Mouse (Mus musculus): Measurements from ENCODE around the gene Trrap.
"Not testable (repeated sequence)": the region's sequence is repeated elsewhere in the genome, so short reads cannot be mapped to it uniquely, and the experiment has no call there.

Gene Trrap

GRCm38 (mm10) chr5:144767106-144767798 is at the start of gene Trrap:
Gene Trrap, plus strand, starts transcription at chr5:144767732.
- DNase-seq (ENCODE audit: low read depth in 2 of 2, low spot score in 2 of 2), result not testable (repeated sequence)

DNA sequence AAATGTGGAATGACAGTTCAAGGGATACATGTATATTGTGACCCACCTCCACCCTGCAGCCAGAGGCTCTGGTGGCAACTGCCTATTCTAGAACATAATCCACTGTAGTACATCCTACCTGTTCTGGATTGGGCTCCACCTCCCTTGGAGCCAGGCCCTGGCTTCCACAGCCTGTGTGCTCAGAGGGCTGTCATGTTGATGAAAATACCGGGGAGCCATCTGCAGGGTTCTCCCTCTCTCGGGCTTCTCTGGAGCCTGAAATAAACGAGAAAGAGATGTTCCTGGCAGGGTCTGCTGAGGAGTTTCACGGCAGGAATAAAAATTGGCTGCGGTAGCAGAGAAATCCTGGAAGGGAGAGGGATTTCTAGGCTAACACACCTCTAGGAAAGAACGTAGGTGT is 47.8 kb upstream of the Trrap start:
- no peak for DNase-seq (ENCODE audit: low read depth in 2 of 2, low spot score in 2 of 2)

DNA sequence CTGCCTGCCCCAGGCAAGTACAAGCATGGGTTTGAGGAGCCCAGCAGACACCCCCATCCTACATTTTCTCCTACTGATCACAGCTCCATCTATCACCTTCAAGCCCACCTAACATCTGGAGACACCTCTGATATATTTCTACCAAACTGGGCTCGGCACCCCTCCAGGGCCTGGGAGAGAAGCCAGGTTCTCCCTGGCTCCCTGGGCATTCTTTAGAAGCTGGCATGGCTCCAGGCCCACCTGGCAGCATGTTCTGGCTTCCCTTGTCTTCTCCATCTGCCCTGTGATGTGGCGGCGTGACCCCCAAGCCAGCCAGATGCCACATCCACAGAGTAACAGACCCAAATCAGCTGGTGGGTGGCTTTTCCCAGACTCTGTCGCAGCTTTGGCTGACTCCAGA is 47.3 kb upstream of the Trrap start:
- DNase-seq (ENCODE audit: low read depth in 2 of 2, low spot score in 2 of 2), result no peak

DNA sequence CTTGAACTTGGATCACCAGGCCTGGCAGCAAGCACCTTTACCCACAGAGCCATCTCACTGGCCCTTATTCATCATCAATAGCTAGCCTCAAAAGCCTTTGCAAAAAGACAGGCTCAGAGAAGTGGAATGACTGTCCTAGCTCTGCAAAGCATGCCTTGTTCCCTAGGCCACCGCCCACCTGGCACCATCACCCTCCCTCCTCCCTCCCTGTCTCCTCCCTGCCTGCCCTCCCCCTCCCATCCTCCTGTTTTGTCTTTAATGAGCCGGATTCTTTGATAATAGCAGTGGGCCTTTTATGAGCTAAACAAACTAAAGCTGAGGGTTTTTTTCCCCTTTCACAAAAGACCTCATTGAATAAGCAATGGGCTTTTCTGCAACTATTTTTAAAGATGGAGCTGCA is 42.6 kb upstream of the Trrap start:
- no peak for DNase-seq (ENCODE audit: low read depth in 2 of 2, low spot score in 2 of 2)

DNA sequence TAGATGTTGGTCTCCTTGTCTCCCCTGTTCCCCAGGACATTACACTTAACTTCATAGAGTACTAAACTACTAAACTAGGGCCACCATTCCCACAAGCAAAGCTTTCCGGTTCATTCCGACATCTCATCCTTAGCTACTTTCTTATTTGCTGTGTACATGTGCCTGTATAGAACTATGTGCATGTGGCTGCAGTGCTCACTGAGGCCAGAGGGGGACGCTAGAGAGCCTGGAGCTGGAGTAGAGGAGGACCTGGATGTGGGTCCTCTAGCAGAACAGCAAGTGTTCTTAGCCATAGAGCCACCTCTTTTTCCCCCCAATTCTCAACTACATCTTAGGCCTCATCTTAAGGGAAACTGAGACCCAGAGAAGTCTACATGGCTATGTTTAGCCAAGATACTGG is 42.0 kb upstream of the Trrap start:
- DNase-seq (ENCODE audit: low read depth in 2 of 2, low spot score in 2 of 2), result no peak

DNA sequence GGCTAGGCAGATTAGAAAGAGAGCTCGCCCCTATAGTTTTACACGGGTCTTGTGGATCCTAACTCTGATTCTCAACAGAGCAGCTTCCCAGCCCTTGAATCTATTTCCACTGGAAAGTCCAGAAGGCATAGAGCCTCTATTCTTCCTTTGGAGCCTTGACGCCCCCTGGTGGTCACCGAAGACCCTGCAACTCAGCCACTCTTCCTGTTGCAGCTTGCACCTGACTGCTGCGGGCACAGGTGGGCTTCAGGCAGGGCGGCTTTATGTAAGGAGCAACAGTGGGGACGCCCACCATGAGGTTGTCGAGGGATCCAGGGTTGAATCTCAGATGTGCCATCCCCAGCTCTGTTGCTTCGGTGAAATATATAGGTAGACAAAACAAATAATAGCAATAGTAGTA is 40.4 kb upstream of the Trrap start:
- peak; percentile 12 to 34 for DNase-seq (ENCODE audit: low read depth in 2 of 2, low spot score in 2 of 2)

GRCm38 (mm10) chr5:144728237-144728636 is 39.3 kb upstream of the Trrap start:
- DNase-seq (ENCODE audit: low read depth in 2 of 2, low spot score in 2 of 2), result no peak

- no peak for DNase-seq (ENCODE audit: low read depth in 2 of 2, low spot score in 2 of 2)
Observed at GRCm38 (mm10) chr5:144729216-144729615, 38.3 kb upstream of the Trrap start.

GRCm38 (mm10) chr5:144733953-144734352 is 33.6 kb upstream of the Trrap start:
- DNase-seq (ENCODE audit: low read depth in 2 of 2, low spot score in 2 of 2), result peak in 1 of 2 experiments; percentile 8

DNA sequence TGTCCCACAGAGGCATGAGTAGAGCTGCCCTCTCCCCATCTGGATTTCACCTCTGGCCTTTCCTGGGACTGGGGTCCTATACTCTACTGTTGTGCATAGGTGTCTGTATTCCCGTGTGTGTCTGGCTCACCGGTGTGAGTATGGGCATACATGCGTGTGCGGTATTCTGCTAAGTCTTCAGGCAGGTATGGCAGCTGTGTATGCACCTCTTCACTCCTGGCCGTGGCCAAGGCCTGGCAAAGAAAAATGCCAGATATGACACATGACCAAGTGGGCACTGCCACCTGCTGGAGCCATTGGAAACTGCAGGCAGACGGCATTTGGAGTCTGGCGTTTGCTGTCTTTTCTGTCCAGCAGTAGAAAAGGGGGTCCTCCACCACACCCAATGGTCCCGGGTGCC is 32.6 kb upstream of the Trrap start:
- DNase-seq (ENCODE audit: low read depth in 2 of 2, low spot score in 2 of 2), result peak; percentile 35 to 44

DNA sequence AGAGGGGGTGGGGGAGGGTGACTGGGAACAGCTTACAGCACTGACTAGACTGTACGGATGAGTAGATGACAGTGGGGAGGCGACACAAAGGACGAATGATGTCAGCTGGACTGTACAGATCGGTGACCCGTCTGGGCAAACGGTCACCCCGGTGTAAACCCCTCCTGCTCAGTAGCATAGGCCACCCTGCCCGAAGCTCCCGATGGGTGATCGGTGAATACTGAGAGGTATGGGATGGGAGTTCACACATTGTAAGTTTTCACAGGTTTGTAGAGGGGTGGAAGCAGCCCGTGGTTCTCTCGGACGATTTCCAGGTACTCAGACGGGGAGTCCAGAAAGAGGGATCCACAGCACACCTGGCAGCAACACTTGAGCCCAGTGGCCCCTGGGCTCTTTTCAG is 30.4 kb upstream of the Trrap start:
- no peak for DNase-seq (ENCODE audit: low read depth in 2 of 2, low spot score in 2 of 2)

DNA sequence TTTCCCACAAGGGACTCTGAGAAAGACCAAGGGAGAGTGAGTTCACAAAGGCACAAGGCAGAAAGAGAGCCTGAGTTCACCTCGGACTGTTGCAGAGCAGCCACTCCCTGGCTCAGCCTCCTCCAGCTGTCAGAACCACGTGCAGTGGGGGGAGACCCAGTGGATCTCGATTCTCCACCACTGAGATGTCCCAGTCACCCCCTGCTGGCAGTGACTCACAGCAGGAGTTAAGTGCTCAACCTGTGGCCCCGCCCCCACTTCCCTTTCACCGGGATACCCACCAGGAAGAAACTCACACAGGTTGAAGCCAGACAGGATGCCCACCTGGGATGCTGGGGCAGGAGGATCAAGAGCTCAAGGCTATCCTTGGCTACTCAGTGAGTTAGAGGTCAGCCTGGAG is 15.1 kb upstream of the Trrap start:
- DNase-seq (ENCODE audit: low read depth in 2 of 2, low spot score in 2 of 2), result peak; percentile 7 to 13

GRCm38 (mm10) chr5:144753041-144753440 is 14.5 kb upstream of the Trrap start:
- DNase-seq (ENCODE audit: low read depth in 2 of 2, low spot score in 2 of 2), result peak in 1 of 2 experiments; percentile 58

GRCm38 (mm10) chr5:144755191-144755590 is 12.3 kb upstream of the Trrap start:
- no peak for DNase-seq (ENCODE audit: low read depth in 2 of 2, low spot score in 2 of 2)

DNA sequence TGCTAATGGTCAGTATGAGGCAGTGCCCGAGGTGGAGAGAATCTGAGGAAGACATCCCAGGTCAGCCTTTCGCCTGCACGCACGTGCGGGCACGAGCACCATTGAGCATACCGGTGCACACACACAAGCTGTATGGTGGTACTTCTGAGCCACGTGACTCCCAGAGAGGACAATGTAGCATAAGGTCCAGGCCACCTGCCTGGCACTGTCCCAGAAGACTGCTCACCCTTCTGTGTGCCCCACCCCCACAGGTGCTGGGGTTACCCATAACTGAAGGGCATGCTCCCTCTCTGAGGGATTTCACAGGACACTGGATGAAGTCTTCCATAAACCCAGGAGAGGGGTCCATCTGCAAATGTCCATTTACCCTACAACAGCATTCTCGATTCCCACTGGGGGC is 10.1 kb upstream of the Trrap start:
- DNase-seq (ENCODE audit: low read depth in 2 of 2, low spot score in 2 of 2), result no peak

GRCm38 (mm10) chr5:144758422-144758821 is 9.1 kb upstream of the Trrap start:
- no peak for DNase-seq (ENCODE audit: low read depth in 2 of 2, low spot score in 2 of 2)

DNA sequence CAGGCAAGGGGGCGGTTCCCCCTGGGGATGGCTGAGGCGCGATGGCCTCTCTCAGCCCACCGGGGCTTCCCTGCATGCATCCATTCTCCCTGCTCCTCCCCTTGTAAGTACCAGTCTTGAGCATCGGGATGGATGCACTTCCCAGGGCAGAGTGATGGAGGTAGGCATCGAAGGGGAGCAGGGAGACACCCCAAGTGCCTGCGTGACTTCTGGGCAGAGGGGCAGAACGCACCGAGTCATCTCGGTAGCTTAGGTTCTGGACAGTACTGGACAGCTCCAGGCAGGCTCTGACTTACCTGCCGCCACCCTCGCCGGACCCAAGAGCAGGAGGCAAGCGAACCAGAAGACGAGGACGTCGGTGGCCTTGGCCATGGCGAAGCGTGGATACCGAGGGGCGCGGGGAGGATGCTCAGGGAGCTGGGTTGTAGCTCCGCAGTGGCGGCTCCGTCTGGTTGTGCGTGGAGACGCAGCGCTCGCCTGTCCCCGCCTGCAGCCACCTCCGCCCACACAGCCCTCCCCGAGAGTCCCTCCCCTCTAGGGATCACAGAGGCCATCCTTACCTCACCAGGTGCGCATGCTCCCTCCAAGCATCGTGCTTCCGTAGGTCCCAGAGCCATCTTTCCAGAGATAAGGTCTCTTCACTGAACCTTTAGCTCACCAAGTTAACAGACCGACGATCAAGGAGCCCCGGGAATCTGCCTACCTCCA is 6.2 kb upstream of the Trrap start, which contains the start of gene Tmem130:
TSS of gene Tmem130 (minus strand) at position 658 of the 708 bp plus-strand sequence.
- DNase-seq (ENCODE audit: low read depth in 2 of 2, low spot score in 2 of 2), result no peak

GRCm38 (mm10) chr5:144766026-144766425 is 1.5 kb upstream of the Trrap start:
- no peak for DNase-seq (ENCODE audit: low read depth in 2 of 2, low spot score in 2 of 2)

DNA sequence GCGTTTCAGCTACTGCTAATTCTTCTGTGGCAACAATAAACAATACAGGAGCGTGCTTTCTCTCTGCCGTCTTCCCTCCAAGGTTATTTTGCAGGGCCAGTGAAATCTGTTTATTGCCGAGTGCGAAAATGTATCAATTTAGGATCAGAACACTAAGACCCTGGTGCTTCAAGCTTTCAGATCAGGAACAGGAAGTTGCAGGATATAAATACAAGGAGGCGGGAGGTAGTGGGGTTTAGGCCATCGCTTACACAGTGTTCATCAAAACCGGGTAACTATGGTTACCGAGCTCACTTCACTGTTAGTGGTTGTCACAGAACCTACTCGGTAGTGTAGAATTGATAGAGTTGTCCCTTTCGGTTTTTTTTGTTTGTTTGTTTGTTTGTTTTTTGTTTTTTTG is 886 bp upstream of the Trrap start:
- DNase-seq (ENCODE audit: low read depth in 2 of 2, low spot score in 2 of 2), result no peak

- peak; percentile 90 to 92 for DNase-seq (ENCODE audit: low read depth in 2 of 2, low spot score in 2 of 2)
Observed at GRCm38 (mm10) chr5:144767911-144768841, 644 bp downstream of the Trrap start.

GRCm38 (mm10) chr5:144769067-144769482 is 1.5 kb downstream of the Trrap start:
- DNase-seq (ENCODE audit: low read depth in 2 of 2, low spot score in 2 of 2), result no peak

DNA sequence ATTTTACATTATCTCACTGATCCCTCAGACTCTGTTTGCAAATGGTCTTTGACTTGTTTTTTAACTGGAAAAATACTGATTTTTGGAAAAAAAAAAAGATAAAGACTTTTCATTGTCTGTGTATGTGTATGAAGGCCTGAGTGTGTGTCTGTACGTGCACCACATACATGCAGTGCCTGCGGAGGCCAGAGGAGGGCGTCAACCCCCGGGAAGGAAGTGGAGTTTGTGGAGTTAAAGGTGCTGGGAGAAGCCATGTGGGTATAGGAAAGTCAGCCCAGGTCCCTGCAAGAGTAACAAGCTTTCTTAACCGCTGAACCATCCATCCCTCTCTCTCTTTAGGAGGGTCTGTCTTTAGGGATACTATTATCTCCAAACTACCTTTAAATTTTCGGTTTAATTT is 5.7 kb downstream of the Trrap start:
- DNase-seq (ENCODE audit: low read depth in 2 of 2, low spot score in 2 of 2), result no peak
